27 mouse cellular contexts compared by ENCODE assay signal in the genomic region with DNA sequence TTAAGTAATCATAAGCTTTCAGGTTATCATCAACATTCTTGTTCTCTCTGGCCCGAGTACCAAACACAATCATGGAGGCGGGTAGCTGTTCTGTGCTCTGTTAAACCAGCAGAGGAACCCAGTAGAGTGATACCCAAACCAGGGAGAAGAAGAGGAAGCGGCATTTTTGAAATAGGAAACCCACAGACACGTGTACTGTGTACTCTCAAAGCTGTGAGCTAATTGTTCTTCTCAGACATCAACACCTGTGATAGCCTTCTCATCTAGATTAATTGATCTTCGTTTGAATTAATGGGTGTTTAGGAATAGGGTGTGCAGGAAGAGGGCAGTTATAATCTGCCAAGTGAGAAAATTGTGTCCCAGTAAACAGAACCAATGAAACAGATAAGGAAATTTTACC.
"Had no signal": no experiment of that assay in that cellular context is flagged by ENCODE, and none has a peak within 500 bp of the region (broad histone marks: within the 10 kb centered on the region; RNA-seq: fewer than 3 reads in every experiment).

No protein-coding gene starts in this region.

- H3K27ac ChIP-seq: embryonic facial prominence, embryonic 10.5 days; embryonic facial prominence, embryonic 12.5 days; embryonic facial prominence, embryonic 13.5 days; embryonic facial prominence, embryonic 15.5 days; forebrain, embryonic 10.5 days; forebrain, embryonic 12.5 days; forebrain, embryonic 13.5 days; forebrain, embryonic 15.5 days; gastrocnemius, adult 2 months; heart, adult 2 months had no signal

- DNase-seq: cerebellum, adult 9-10 months; cerebellum, adult 9-11 months; cerebellum, postnatal 10 days; cerebellum, postnatal 14 days; cerebellum, postnatal 25 days; cerebellum, postnatal 36 days; embryo, embryonic 11 days; forebrain, postnatal 0 days; gastrocnemius, adult 2 months; gastrocnemius, postnatal 10 days; gastrocnemius, postnatal 14 days; gastrocnemius, postnatal 25 days; gastrocnemius, postnatal 36 days; heart, adult 11 months; heart, adult 18-20 months; heart, adult 2 months had no signal

- H3K4me2 ChIP-seq: embryonic facial prominence, embryonic 12.5 days; embryonic facial prominence, embryonic 13.5 days; embryonic facial prominence, embryonic 15.5 days; forebrain, embryonic 12.5 days; forebrain, embryonic 13.5 days; forebrain, embryonic 15.5 days had no signal

- H3K9ac ChIP-seq: embryonic facial prominence, embryonic 12.5 days; embryonic facial prominence, embryonic 13.5 days; embryonic facial prominence, embryonic 15.5 days; forebrain, embryonic 12.5 days; forebrain, embryonic 13.5 days; forebrain, embryonic 15.5 days; forebrain, postnatal 0 days had no signal

- ATAC-seq: forebrain, embryonic 13.5 days; forebrain, embryonic 14.5 days; forebrain, embryonic 15.5 days; forebrain, embryonic 16.5 days; forebrain, postnatal 0 days had no signal

- H3K4me1 ChIP-seq: embryonic facial prominence, embryonic 10.5 days; embryonic facial prominence, embryonic 12.5 days; embryonic facial prominence, embryonic 13.5 days; embryonic facial prominence, embryonic 15.5 days; forebrain, embryonic 10.5 days; forebrain, embryonic 13.5 days; forebrain, embryonic 15.5 days had no signal

- H3K27me3 ChIP-seq: embryonic facial prominence, embryonic 12.5 days; embryonic facial prominence, embryonic 13.5 days; embryonic facial prominence, embryonic 15.5 days; forebrain, embryonic 12.5 days; forebrain, embryonic 13.5 days; forebrain, embryonic 15.5 days had no signal

- H3K4me3 ChIP-seq: embryonic facial prominence, embryonic 10.5 days; embryonic facial prominence, embryonic 12.5 days; embryonic facial prominence, embryonic 13.5 days; embryonic facial prominence, embryonic 15.5 days; erythroblast, embryonic 14.5 days; forebrain, embryonic 10.5 days; forebrain, embryonic 12.5 days; forebrain, embryonic 13.5 days; forebrain, embryonic 15.5 days; gastrocnemius, adult 2 months; heart, adult 2 months had no signal

- H3K9me3 ChIP-seq: embryonic facial prominence, embryonic 10.5 days; embryonic facial prominence, embryonic 12.5 days; embryonic facial prominence, embryonic 13.5 days; embryonic facial prominence, embryonic 15.5 days; forebrain, embryonic 10.5 days; forebrain, embryonic 12.5 days; forebrain, embryonic 13.5 days; forebrain, embryonic 15.5 days had no signal

- H3K36me3 ChIP-seq: embryonic facial prominence, embryonic 10.5 days; embryonic facial prominence, embryonic 12.5 days; embryonic facial prominence, embryonic 13.5 days; embryonic facial prominence, embryonic 15.5 days; forebrain, embryonic 10.5 days; forebrain, embryonic 12.5 days; forebrain, embryonic 15.5 days had no signal
